Mouse (Mus musculus) liver, postnatal 0 days (tissue): Measurements from ENCODE around the gene Cyp4f16. TPM values are rescaled to one million over a fixed set of nuclear protein-coding genes. Genes with fewer than 3 reads are reported as not detected.
A peak's percentile ranks its signal among the peaks of the same experiment; 100 is the strongest.

ENCODE experiments used
- ATAC-seq: fragments of 200-750 bp; cut with Nextera tagmentation; 2 replicates; pipeline ENCODE4 v1.8.0; 2017; ENCODE audit warnings: mild to moderate bottlenecking, moderate library complexity
- DNase-seq: peaks from one replicate; pipeline ENCODE4 v3.0.0-alpha.2; 2016
- H3K27ac ChIP-seq: fragments of 300-500 bp; sonication (generic); 2 replicates; pipeline ENCODE4 v1.5.1; 2014; ENCODE audit warnings: antibody characterized with exemption, moderate library complexity, mild to moderate bottlenecking, low read depth
- H3K27me3 ChIP-seq: fragments of 300-500 bp; sonication (generic); 2 replicates; pipeline ENCODE4 v1.6.1; 2014; ENCODE audit warnings: low read length, control low read depth, mixed read lengths; ENCODE audit not compliant: insufficient read depth
- H3K36me3 ChIP-seq: fragments of 300-500 bp; sonication (generic); replicated peaks from 2 replicates; pipeline ENCODE4 v1.6.1; 2014; ENCODE audit warnings: mild to moderate bottlenecking, control low read depth, low read length, moderate library complexity, mixed read lengths; ENCODE audit not compliant: insufficient read depth
- H3K4me1 ChIP-seq: fragments of 300-500 bp; sonication (generic); 2 replicates; pipeline ENCODE4 v1.6.1; 2014; ENCODE audit warnings: antibody characterized with exemption, mild to moderate bottlenecking, control low read depth; ENCODE audit not compliant: insufficient read depth
- H3K4me2 ChIP-seq: fragments of 300-500 bp; sonication (generic); 2 replicates; pipeline ENCODE4 v1.6.1; 2014; ENCODE audit warnings: low read depth, mild to moderate bottlenecking, low read length, moderate library complexity, mixed read lengths
- H3K4me3 ChIP-seq: fragments of 300-500 bp; sonication (generic); 2 replicates; pipeline ENCODE4 v1.5.1; 2014; ENCODE audit warnings: low read depth, low read length
- H3K9ac ChIP-seq: fragments of 300-500 bp; sonication (generic); replicated peaks from 2 replicates; pipeline ENCODE4 v1.6.1; 2014; ENCODE audit warnings: mild to moderate bottlenecking, moderate library complexity
- H3K9me3 ChIP-seq: fragments of 300-500 bp; sonication (generic); 2 replicates; pipeline ENCODE4 v1.6.1; 2016; ENCODE audit warnings: mild to moderate bottlenecking, control low read depth, low read length, mixed read lengths
- CTCF ChIP-seq: sonication (generic); IDR thresholded peaks from 2 replicates; pipeline ENCODE4 v1.5.1; 2016; ENCODE audit warnings: antibody characterized with exemption, low read depth
- EP300 ChIP-seq: IDR thresholded peaks from 2 replicates; pipeline ENCODE4 v1.6.1; 2016; ENCODE audit warnings: antibody characterized with exemption, low read depth, mild to moderate bottlenecking
- WGBS: fragments of 180-500 bp; shearing (Covaris S2); extraction: QIAGEN DNeasy Blood & Tissue Kit; methylation state at CpG from one replicate; pipeline ENCODE4 v1.1.7; 2014; ENCODE audit not compliant: insufficient replicate concordance; 5-methylcytosine and 5-hydroxymethylcytosine counted together
- polyA plus RNA-seq: library from polyadenylated mRNA; unstranded; fragments of >200 nt; fragmentation: Nextera tagmentation; extraction: Ambion mirVana; gene quantifications from 2 replicates; pipeline ENCODE4 v1.2.1, GENCODE M21; 2015

The Cyp4f16 gene
- polyA plus RNA-seq, 1 experiment from 2014 or later: 5.9 TPM

- Histone ChIP-seq H3K9ac (peak within 1 kb of the TSS; percentile 59), H3K36me3 (0 out of 2 replicates have a peak, but pooled peaks cover 2% of the 10 kb centered on the region), H3K4me1 (peaks cover 6% of the 10 kb centered on the region), H3K9me3 (no peaks in the 10 kb centered on the region), H3K4me2 (peak within 1 kb of the TSS; percentile 84), H3K4me3 (peak within 1 kb of the TSS; percentile 54), H3K27me3 (no peaks in the 10 kb centered on the region), H3K27ac (peak within 1 kb of the TSS; percentile 83)
- DNase-seq (peak; percentile 78), ATAC-seq (peak; percentile 85)
- WGBS: 5% methylated on average over 30 of the region's 30 CpGs
- TF ChIP-seq CTCF (no peak), EP300 (no peak)
Observed at GRCm38 (mm10) chr17:32505851-32506728, 30.3 kb upstream of the Cyp4f16 start, which contains the start of gene Cyp4f17. TSS of gene Cyp4f17 (plus strand) at chr17:32506050.

- H3K36me3 ChIP-seq: 0 out of 2 replicates have a peak, but pooled peaks cover 2% of the 10 kb centered on the region
- no peaks in the 10 kb centered on the region for H3K27me3 ChIP-seq
- H3K27ac ChIP-seq: peak overlapping the region; percentile 83
- H3K4me3 ChIP-seq: peak overlapping the region; percentile 54
- WGBS: 60% methylated on average over 9 of the region's 9 CpGs
- H3K4me2 ChIP-seq: peak overlapping the region; percentile 84
- no peak for TF ChIP-seq EP300
- no peak for TF ChIP-seq CTCF
- peak; percentile 18 for DNase-seq
- H3K4me1 ChIP-seq: peaks cover 6% of the 10 kb centered on the region
- ATAC-seq: peak; percentile 38
- H3K9me3 ChIP-seq: no peaks in the 10 kb centered on the region
- peak overlapping the region; percentile 59 for H3K9ac ChIP-seq
Observed at GRCm38 (mm10) chr17:32506729-32507245, 29.6 kb upstream of the Cyp4f16 start.

GRCm38 (mm10) chr17:32516126-32516525 is 20.2 kb upstream of the Cyp4f16 start:
- ATAC-seq (no peak), DNase-seq (no peak)
- WGBS: 68% methylated on average over 5 of the region's 5 CpGs
- H3K9ac ChIP-seq: no peak overlapping the region
- H3K36me3 ChIP-seq: no peaks in the 10 kb centered on the region
- H3K4me3 ChIP-seq: no peak overlapping the region
- H3K27ac ChIP-seq: no peak overlapping the region
- H3K27me3 ChIP-seq: no peaks in the 10 kb centered on the region
- no peaks in the 10 kb centered on the region for H3K9me3 ChIP-seq
- TF ChIP-seq EP300 (no peak), CTCF (no peak)
- no peak overlapping the region for H3K4me2 ChIP-seq
- no peaks in the 10 kb centered on the region for H3K4me1 ChIP-seq

- 0 out of 2 replicates have a peak, but pooled peaks cover 6% of the 10 kb centered on the region for H3K36me3 ChIP-seq
- 85% methylated on average over 5 of the region's 5 CpGs for WGBS
- no peaks in the 10 kb centered on the region for H3K4me1 ChIP-seq
- H3K4me2 ChIP-seq: no peak overlapping the region
- no peaks in the 10 kb centered on the region for H3K27me3 ChIP-seq
- TF ChIP-seq CTCF (no peak), EP300 (no peak)
- H3K27ac ChIP-seq: no peak overlapping the region
- ATAC-seq (no peak), DNase-seq (no peak)
- H3K4me3 ChIP-seq: no peak overlapping the region
- H3K9me3 ChIP-seq: no peaks in the 10 kb centered on the region
- H3K9ac ChIP-seq: no peak overlapping the region
Observed at GRCm38 (mm10) chr17:32521981-32522380, 14.4 kb upstream of the Cyp4f16 start.

- H3K27me3 ChIP-seq: no peaks in the 10 kb centered on the region
- no peak overlapping the region for H3K4me2 ChIP-seq
- TF ChIP-seq EP300 (no peak), CTCF (no peak)
- no peak overlapping the region for H3K4me3 ChIP-seq
- no peak for ATAC-seq
- DNase-seq: no peak
- 0 out of 2 replicates have a peak, but pooled peaks cover 6% of the 10 kb centered on the region for H3K36me3 ChIP-seq
- H3K27ac ChIP-seq: no peak overlapping the region
- no peaks in the 10 kb centered on the region for H3K4me1 ChIP-seq
- H3K9ac ChIP-seq: no peak overlapping the region
- WGBS: 68% methylated on average over 4 of the region's 4 CpGs
- H3K9me3 ChIP-seq: no peaks in the 10 kb centered on the region
Observed at GRCm38 (mm10) chr17:32522386-32522785, 14.0 kb upstream of the Cyp4f16 start.

GRCm38 (mm10) chr17:32522816-32523215 is 13.5 kb upstream of the Cyp4f16 start:
- H3K4me3 ChIP-seq: no peak overlapping the region
- TF ChIP-seq CTCF (no peak), EP300 (no peak)
- ATAC-seq (no peak), DNase-seq (no peak)
- no peak overlapping the region for H3K27ac ChIP-seq
- no peaks in the 10 kb centered on the region; the same call in 1 of the 2 replicates for H3K4me1 ChIP-seq
- no peak overlapping the region for H3K9ac ChIP-seq
- 0 out of 2 replicates have a peak, but pooled peaks cover 6% of the 10 kb centered on the region for H3K36me3 ChIP-seq
- 61% methylated on average over 5 of the region's 5 CpGs for WGBS
- no peak overlapping the region; the same call in 1 of the 2 replicates for H3K4me2 ChIP-seq
- no peaks in the 10 kb centered on the region for H3K27me3 ChIP-seq
- H3K9me3 ChIP-seq: no peaks in the 10 kb centered on the region
